Mouse (Mus musculus) left cerebral cortex, postnatal 10 days (tissue): ENCODE measurements around the gene Ankrd44. TPM values are rescaled to one million over a fixed set of nuclear protein-coding genes. Genes with fewer than 3 reads are reported as not detected.
"Not testable (repeated sequence)": the region's sequence is repeated elsewhere in the genome, so short reads cannot be mapped to it uniquely, and the experiment has no call there.

Experiments used
- DNase-seq, 2 experiments: peaks; one replicate each; pipeline ENCODE4 v3.0.0; 2021 to 2022; ENCODE audit warnings: low spot score in 2 of 2, mixed read lengths in 1 of 2; ENCODE audit errors: extremely low spot score in 1 of 2
- intact Hi-C: fragments of 180-260 bp; cut with DNase I; formaldehyde crosslinking; loops from one replicate; pipeline ENCODE4 v1.15.1; 2025
- total RNA-seq, 2 experiments: library from RNA; stranded (reverse); gene quantifications; 2 replicates each; pipeline ENCODE4 v1.2.3; 2021

The Ankrd44 gene
- 10 to 100 TPM; 35.2 to 37.8 TPM for total RNA-seq

GRCm38 (mm10) chr1:54925971-54926771 is at the start of gene Ankrd44:
Gene Ankrd44 (minus strand): TSS chr1:54926387.
- intact Hi-C loops = loop anchor here (2.0 to 5.0 kb wide), 3 partner anchors 93 to 259 kb away; no protein-coding TSS in a partner anchor
- DNase-seq = peak; percentile 49 to 91

GRCm38 (mm10) chr1:54971687-54972404 is 45.7 kb upstream of the Ankrd44 start:
- no peak for DNase-seq
- intact Hi-C loops = loop anchor here (10.0 kb wide), 1 partner anchor 217 kb away; no protein-coding TSS in a partner anchor

- intact Hi-C loops = no loop called here
- DNase-seq = no peak
These were observed 40.7 kb upstream of the Ankrd44 start for GRCm38 (mm10) chr1:54966858-54967257.

DNA sequence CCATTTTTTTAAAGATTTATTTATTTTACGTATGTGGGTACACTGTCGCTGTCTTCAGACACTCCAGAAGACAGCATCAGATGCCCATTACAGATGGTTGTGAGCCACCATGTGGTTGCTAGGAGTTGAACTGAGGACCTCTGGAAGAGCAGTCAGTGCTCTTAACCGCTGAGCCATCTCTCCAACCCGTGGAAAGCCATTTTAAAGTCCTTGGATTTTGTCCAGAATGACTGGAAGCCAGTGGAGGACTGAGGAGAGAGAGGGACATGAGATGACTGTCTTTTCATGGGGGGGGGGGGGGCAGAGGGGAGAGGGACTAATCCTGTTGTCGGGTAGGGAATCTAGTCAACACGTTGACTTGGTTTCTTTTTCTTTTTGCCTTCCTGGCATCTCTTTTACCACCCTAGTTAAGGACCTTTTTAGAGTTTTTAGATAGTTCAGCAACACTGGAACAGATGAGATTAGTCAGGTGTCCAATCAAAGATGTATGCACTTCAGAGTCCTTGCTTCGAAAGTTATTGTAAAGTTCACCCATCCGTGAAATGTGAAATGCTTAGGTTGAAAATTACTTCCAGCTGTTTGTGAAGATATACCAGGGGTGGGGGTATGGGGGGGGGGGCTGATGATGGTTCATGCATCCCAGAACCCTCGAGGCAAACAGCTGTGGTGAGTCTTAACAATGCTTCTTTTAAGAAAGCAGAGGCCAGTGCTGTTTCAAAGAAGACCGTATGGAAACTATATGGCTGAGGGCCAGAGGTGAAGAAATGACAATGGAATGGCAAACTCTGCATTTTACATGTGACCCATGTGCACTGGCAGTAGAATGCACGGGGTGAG is 39.2 kb upstream of the Ankrd44 start:
- intact Hi-C loops = no loop called here
- DNase-seq = no peak

DNA sequence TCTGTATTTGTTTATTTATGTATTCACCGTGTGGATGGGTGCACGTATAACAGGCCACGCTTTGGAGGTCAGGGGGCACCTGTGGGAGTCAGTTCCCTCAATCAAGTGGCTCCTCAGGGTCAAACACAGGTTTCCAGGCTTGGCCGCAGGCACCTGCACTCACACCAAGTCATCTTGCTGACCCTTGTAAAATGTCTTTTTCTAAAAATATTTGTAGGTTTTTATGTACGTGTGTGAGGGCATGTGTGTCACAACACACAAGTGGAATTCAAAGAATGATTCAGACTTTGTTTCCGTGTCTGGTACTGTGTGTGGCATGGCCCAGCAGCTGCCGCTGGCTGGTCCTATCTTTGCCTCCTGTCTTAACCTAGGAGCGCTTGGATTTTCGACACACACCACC is 35.5 kb upstream of the Ankrd44 start:
- DNase-seq = no peak
- intact Hi-C loops = no loop called here

GRCm38 (mm10) chr1:54960613-54961165 is 34.5 kb upstream of the Ankrd44 start:
- intact Hi-C loops = no loop called here
- DNase-seq = no peak

GRCm38 (mm10) chr1:54958525-54958924 is 32.3 kb upstream of the Ankrd44 start:
- no peak for DNase-seq
- intact Hi-C loops = no loop called here

DNA sequence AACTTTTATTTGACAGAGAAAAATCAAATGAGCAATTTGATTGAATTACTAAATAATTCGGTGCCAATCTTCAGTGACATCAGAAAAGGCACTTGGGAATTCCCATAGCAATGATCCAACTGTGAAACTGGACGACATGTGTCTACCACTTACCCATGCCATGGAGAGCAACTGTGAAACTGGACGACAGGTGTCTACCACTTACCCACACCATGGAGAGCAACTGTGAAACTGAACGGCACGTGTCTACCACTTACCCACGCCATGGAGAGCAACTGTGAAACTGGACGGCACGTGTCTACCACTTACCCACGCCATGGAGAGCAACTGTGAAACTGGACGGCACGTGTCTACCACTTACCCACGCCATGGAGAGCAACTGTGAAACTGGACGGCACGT is 30.8 kb upstream of the Ankrd44 start:
- intact Hi-C loops = not testable (repeated sequence)

GRCm38 (mm10) chr1:54954856-54955255 is 28.7 kb upstream of the Ankrd44 start:
- intact Hi-C loops = no loop called here
- no peak for DNase-seq

More for the DNA sequence above, 30.8 kb upstream of the Ankrd44 start:
- DNase-seq = not testable (repeated sequence)

GRCm38 (mm10) chr1:54944648-54945047 is 18.5 kb upstream of the Ankrd44 start:
- no peak for DNase-seq
- intact Hi-C loops = no loop called here

GRCm38 (mm10) chr1:54935466-54935865 is 9.3 kb upstream of the Ankrd44 start:
- intact Hi-C loops = no loop called here
- no peak for DNase-seq

DNA sequence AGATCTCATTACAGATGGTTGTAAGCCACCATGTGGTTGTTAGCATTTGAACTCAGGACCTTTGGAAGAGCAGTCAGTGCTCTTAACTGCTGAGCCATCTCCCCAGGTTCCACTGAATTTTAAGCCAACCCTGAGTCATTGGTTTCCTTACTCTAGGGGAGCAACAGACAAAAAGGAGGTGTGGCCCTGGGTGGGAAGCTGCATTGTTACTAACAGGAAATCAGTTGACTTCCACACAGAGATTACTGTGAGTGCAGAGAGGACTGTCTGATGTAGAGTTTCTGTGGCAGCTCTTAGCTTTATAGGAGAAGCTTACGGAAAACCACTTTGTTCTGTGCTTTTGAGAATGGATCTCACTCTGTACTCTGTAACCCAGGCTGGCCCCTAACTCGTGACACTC is 8.7 kb upstream of the Ankrd44 start:
- intact Hi-C loops = no loop called here
- no peak for DNase-seq

GRCm38 (mm10) chr1:54933646-54934045 is 7.5 kb upstream of the Ankrd44 start:
- intact Hi-C loops = no loop called here
- DNase-seq = no peak

GRCm38 (mm10) chr1:54932456-54933115 is 6.4 kb upstream of the Ankrd44 start:
- intact Hi-C loops = no loop called here
- no peak for DNase-seq

DNA sequence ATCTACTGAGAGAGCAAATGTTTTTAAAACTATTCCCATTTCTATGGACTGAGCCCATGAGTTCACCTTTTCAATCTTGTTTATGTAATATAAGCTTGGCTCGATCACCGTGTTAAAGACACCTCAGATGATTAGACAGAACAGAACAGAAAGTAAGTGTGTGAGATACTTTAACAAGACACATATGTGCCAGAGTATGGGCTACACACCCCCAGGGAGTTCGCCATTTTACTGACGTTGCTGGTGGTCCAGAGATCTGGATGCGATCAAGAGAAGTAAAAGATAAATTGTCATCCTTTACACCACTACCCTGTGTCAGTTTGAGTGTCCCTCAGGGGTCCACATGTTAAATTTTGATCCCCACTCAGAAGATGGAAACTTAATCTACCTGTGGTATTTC is 5.0 kb upstream of the Ankrd44 start:
- no peak for DNase-seq
- intact Hi-C loops = no loop called here

DNA sequence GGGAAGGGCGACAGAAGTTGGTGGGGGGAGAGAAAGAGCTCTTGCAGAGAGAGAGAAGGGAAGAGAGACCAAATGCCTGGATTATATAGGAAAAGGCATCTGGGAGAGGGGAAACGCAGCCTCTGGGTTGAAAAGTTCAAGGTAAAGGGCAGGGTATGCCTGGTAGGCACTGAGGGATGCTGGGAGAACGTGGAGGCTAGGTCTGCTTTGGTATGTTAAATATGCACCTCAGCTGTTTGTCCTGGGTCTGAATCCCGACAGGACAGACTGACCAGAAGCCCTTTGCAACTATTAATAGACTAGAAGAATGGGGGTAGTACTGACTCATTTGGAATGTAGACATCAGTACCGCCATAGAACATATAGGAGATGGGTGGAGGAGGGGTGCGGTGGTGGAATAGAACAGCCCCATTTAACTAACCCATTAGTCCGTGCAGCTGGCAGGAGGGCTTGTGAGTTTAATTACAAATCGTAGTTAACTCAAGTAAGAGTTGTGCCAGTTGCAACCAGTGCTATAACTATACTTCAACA is 4.5 kb upstream of the Ankrd44 start:
- no peak for DNase-seq
- intact Hi-C loops = no loop called here

DNA sequence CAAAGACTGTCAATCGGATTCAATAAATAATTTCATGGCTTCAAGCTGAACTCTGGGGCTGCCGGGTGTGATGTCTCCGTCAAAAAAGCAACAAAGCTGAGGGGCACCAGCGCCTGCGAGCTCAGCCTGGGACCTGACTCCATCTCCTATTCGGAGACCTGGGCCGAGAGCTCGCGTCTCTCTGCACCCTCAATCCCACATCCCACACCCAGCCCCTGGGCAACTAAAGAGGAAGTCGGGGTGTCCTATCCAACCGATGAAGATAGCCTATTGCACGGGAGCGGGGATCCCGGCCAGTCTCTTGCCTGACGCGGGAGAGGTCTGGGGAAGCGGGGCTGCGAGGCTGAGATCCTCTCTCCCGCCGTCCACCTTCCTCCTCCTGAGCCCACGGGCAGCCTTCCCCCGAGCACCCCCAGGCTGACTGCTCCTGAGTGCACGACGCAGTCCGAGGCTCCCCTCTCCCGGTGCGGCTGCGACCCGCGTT is 694 bp downstream of the Ankrd44 start:
- intact Hi-C loops = loop anchor here (5.0 kb wide), 2 partner anchors 168 to 258 kb away; no protein-coding TSS in a partner anchor
- peak in 1 of 2 experiments; percentile 45 for DNase-seq

- no peak for DNase-seq
- intact Hi-C loops = loop anchor here (5.0 kb wide), 2 partner anchors 167 to 257 kb away; no protein-coding TSS in a partner anchor
These were observed 1.4 kb downstream of the Ankrd44 start for GRCm38 (mm10) chr1:54924760-54925159.
